Mouse (Mus musculus) monocyte, adult 2 months (primary cell): ENCODE measurements around the gene Lrrc4c.

Source experiments
- DNase-seq, 2 experiments: peaks; one replicate each; pipeline ENCODE4 v3.0.0; 2022; ENCODE audit warnings: low spot score in 2 of 2, low read depth in 1 of 2

Gene Lrrc4c

GRCm38 (mm10) chr2:96317387-96318299 lies at the start of gene Lrrc4c:
Lrrc4c (plus strand) TSS chr2:96318169.
- DNase-seq, result no peak

GRCm38 (mm10) chr2:96275061-96275460 lies 42.9 kb upstream of the Lrrc4c start:
- DNase-seq, result no peak

GRCm38 (mm10) chr2:96282926-96283325 lies 35.0 kb upstream of the Lrrc4c start:
- DNase-seq, result no peak

GRCm38 (mm10) chr2:96287512-96287911 lies 30.5 kb upstream of the Lrrc4c start:
- DNase-seq, result no peak

GRCm38 (mm10) chr2:96290541-96290940 lies 27.4 kb upstream of the Lrrc4c start:
- DNase-seq, result no peak

- DNase-seq, result no peak
Observed at GRCm38 (mm10) chr2:96315034-96315433, 2.9 kb upstream of the Lrrc4c start.

- DNase-seq, result no peak
Observed at GRCm38 (mm10) chr2:96316531-96316930, 1.4 kb upstream of the Lrrc4c start.

- no peak for DNase-seq
Observed at GRCm38 (mm10) chr2:96318556-96318955, 587 bp downstream of the Lrrc4c start.

- no peak for DNase-seq
Observed at GRCm38 (mm10) chr2:96319201-96319600, 1.2 kb downstream of the Lrrc4c start.

- DNase-seq, result no peak
Observed at GRCm38 (mm10) chr2:96319649-96320048, 1.7 kb downstream of the Lrrc4c start.

- no peak for DNase-seq
Observed at GRCm38 (mm10) chr2:96334652-96335051, 16.7 kb downstream of the Lrrc4c start.

- DNase-seq, result no peak
Observed at GRCm38 (mm10) chr2:96337354-96337753, 19.4 kb downstream of the Lrrc4c start.

GRCm38 (mm10) chr2:96401186-96401811 lies 83.3 kb downstream of the Lrrc4c start:
- DNase-seq, result no peak

GRCm38 (mm10) chr2:96402514-96402913 lies 84.5 kb downstream of the Lrrc4c start:
- no peak for DNase-seq

- no peak for DNase-seq
Observed at GRCm38 (mm10) chr2:96406856-96407255, 88.9 kb downstream of the Lrrc4c start.

GRCm38 (mm10) chr2:96411182-96411581 lies 93.2 kb downstream of the Lrrc4c start:
- no peak for DNase-seq

- DNase-seq, result no peak
Observed at GRCm38 (mm10) chr2:96461566-96461965, 143.6 kb downstream of the Lrrc4c start.

- no peak for DNase-seq
Observed at GRCm38 (mm10) chr2:96475674-96476073, 157.7 kb downstream of the Lrrc4c start.

GRCm38 (mm10) chr2:96499116-96499882 lies 181.3 kb downstream of the Lrrc4c start:
- DNase-seq, result no peak

- DNase-seq, result no peak
Observed at GRCm38 (mm10) chr2:96504140-96504539, 186.2 kb downstream of the Lrrc4c start.

- no peak for DNase-seq
Observed at GRCm38 (mm10) chr2:96505641-96506040, 187.7 kb downstream of the Lrrc4c start.

- no peak for DNase-seq
Observed at GRCm38 (mm10) chr2:96508991-96509390, 191.0 kb downstream of the Lrrc4c start.
